Mouse (Mus musculus) megakaryocyte-erythroid progenitor cell, adult 5-6 weeks (primary cell): Measurements from ENCODE around the gene Stpg1. TPM values are rescaled to one million over a fixed set of nuclear protein-coding genes. Genes with fewer than 3 reads are reported as not detected.

Experiments used
- ATAC-seq: replicated peaks from 2 replicates; pipeline ENCODE4 v1.8.0; 2016; ENCODE audit warnings: mild to moderate bottlenecking, inconsistent platforms; ENCODE audit not compliant: severe bottlenecking, poor library complexity, low FRiP score, low TSS enrichment
- total RNA-seq, 2 experiments: library from RNA; stranded (forward) in 1 of 2; stranded (reverse) in 1 of 2; fragments of 200-1000, 215-1000 nt in 1 of 2; fragments of >200 nt in 1 of 2; fragmentation: Nextera tagmentation in 1 of 2; gene quantifications; 2 replicates each; pipeline ENCODE4 v1.2.3; 2014 to 2017

The Stpg1 gene
- total RNA-seq, 2 experiments from 2014 or later: not detected

DNA sequence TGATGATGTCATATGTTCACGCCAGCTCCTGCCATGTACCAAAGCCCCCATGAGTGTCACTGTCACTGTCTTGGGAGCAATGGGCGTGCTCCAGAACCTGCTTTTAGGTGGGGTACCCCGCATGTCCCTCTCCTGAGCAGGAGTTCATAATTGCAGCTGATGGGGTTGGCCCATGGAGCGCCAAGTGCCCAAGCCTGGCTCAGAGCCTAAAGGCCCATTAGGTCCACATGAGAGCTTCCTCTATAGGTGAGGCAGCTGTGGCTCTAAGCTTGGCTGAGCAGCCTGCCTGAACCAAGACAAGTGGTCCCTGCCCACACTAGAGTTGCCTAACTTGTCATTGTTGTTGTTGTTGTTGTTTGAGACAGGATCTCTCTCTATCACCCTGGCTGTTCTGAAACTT is 52.2 kb downstream of the Stpg1 start:
- ATAC-seq: no peak

DNA sequence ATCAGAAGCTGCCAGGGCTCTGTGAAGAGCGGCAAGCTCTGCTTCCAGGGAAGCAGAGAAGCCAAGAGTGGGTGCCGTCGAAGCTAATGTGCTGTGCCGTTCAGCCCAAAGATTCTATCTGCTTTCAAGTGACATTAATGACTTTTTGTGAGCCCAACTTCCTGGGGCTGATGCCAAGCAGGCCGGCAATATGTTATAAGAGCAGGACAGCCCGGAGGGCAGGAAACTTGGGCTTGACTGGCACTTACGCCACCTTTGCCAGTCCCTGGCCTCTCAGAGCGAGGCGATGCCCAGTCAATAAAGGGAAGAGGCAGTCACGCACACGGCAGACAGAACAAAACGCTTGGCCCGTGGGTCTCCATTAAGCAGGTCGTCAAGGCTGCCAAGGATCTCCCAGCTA is 53.0 kb downstream of the Stpg1 start:
- no peak for ATAC-seq

DNA sequence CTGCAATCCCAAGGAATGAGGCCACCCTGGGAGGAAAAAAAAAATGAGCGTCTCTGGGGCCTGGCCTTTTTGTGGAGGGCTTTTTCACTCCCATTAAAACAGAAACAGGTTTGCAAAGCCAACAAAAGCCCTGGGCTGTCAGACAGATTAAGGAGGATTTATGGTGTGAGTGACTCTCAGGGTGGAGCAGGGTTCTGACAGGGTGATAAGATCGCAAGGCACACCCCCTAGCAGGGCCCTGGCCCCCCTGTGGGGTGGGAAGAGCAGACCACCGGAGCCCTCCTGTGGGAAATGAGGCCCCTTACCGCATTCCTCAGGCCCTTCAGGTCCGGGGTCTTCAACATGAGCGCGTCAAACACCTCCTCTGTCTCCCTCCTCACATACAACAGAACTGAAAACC is 53.5 kb downstream of the Stpg1 start:
- ATAC-seq: no peak

DNA sequence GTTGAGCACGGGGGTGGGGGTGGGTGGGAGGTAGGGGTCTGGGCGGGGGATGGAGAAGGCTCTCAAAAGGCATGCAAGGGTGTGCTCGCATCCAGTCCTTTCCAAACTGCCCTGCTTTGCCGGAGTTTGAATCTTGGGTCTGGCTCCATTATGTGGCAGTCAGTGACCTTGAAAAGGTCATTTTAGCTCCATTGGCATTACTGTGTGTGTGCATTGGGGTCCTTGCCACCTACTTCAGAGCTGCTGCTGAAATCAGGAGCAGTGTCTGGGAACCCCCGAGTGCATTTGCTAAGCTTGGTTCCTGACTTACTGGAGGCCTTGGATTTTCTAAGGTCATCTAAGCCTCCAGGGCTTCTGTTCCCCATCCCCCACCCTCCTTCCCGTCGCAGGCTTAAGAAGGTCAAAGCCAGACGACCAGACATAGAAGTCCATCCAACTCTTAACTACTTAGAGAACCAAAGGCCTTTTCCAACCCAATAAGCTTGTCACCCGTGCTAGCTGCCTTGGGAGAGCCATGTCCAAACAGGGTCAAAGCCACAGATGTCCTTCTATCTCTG is 54.0 kb downstream of the Stpg1 start:
- no peak for ATAC-seq

DNA sequence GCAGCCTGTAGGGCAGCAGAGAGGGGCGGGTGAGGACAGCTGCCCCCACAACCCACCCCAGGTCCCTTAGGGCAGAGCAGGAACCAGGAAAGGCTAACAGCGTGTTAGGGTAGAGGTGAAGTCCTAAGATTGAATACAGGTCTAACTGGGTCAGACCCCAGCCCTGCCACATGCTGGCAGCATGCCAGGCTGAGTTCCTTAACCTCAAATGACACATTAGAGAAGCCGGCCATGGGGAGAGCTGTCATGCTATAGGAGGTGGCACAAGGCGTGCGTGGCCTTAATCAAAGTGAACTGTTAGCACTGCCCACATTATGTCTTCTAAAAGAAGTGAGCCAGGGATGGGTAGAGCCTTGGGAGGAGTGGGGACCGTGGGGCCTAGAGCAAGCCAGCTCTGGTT is 54.7 kb downstream of the Stpg1 start:
- ATAC-seq: no peak

DNA sequence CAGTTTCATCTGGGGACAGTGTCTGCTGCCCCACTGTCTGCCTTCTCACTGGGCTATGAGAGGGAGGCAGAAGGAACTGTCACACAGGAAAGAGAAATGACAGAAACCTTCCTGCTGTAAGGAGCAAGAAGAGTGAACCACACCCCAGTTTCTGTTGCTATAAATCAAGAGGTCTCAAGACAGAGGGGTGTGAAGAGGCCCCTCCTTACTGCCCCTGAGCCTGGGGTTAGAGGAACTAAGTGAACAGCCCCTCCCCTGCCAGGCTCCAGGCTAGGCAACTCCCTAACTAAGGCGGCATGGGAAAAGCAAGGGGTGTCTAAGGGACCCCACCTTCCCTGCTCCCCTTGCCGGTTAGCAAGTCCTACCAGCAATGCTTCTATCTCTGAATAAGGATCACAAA is 69.2 kb downstream of the Stpg1 start:
- ATAC-seq: no peak

DNA sequence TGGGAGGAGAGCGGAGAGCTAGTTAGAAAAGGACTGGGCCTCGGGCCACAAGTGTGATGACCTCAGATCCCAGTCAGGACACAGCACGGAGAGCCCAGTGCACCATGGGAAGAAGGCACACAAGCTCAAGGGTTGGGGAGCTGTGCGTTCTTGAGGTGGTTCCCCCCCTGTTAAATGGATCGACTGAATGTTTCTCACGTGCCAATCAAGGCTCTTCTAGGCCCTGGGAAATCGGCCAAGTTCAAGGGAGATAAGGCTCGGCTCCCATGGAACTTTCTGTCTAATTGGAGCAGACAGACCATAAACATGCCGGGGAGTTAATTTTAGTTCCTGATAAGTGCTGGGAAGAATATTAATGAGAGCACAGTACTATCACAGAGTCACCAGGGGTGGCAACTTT is 70.8 kb downstream of the Stpg1 start:
- ATAC-seq: peak; percentile 68

DNA sequence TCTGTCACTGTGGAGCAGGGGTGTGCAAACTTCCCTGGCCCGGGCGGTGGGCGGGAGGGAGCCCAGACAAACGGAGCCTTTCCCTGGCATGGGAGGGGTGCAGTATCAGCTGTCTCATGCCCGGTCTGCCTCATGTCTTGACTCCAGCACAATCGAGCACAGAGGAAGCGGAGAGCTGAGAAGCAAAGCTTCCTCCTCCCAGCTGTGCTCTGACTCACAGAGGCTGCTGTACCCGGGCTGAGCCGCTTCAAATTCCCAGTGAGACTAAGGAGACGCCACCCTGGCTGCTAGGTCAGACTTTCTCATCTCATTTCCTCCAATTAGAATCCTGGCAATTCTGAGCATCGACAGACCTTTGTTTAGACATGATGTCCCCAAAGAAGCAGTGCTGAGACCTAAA is 72.5 kb downstream of the Stpg1 start:
- no peak for ATAC-seq

DNA sequence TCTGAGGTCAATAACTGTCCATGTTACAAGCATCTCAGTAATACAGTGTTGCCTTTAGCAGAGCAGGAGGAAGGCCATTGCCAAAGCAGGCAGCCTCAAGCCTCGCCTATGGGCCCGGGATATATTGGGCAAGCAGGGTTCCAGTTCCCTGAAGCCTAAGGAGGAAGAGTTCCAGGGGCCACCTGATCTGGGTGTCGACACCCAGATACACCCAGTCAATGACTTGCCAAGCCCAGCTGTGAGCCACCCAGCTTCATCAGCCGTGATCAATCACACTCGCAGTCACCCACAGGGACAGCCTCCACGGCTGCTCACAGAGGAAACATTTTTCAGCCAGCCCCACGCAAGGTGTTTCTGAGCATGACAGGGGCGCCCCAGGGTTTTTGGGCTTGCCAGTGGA is 72.9 kb downstream of the Stpg1 start:
- no peak for ATAC-seq

DNA sequence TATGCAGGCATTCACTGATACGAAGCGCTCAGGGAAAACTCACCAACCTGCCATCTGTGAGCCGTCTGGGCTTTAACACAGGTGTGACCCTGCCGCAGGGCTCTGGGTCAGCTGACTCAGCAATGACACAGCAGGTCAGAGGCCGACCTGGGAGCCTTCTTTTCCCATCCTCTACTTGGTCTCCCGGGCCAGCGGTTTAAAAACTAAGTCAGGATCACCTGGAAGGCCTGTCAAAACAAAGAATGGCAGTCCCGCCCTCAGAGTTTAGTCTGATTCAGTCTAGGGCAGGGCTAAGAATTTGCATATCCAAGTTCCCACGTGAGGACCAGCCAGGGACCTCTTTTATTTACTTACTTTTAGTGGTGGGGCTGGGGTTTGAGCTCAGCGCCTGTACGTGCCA is 74.6 kb downstream of the Stpg1 start:
- ATAC-seq: no peak

DNA sequence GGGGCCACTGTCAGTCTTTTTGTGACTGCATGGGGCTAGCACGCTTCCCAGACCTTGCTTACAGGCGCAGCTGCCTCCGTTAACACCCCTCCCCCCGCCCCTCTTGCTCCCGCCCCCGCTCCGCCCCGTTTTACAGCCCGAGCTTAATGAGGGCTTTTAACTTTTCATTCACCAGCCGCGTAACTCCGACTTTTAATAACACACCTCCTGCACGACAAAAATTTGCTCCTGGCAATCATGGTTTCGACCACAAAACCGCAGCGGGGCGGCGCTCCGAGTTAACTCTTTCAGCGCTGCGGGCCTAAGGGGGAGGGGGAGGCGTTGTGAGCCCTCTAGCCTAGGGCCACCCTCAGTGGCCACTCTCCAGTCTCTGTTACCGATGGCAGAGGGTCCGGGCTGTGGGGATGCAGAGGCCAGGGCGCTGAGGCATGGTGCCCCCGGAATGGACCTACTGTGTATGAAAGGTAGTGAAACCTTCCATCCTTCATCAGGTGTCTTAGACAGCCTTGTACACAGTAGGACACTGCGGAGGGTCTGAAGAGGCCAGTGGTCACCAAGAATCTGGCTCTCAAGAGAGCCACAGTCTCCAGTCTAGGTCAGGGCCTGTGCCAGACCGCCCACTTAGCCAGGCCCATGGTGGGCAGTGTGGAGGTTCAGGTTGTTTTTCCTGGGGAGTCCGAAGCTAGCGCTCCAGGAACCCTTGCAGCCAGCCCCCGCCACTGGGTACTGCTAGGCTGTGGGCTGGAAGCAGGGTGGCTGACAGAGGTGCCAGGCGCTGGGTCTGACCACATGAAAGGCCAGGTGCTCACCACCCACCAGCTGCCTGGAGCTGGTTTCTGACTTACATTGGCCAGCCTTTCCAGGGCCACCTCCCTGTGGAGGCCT is 75.8 kb downstream of the Stpg1 start:
- ATAC-seq: no peak

DNA sequence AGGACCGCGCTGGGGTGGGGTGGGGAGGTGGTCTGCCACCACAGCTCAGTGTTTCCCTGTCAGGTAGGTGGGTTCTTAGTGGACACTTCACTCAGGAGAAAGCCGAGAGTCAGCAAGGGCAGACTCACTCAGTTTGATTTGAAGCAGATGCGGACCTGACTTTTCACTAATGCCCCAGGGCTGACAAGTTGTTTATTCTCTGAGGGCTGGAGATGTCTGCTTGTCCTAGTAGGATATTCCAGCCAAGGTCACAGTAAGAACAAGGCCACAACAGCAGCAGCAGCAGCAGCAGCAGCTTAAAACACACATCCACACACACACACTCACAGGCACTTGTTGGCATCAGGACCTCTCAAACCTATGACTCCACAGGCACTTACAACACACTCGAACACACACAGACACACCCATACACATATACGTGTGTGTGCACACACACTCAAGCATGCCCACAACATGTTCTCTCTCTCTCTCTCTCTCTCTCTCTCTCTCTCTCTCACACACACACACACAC is 76.5 kb downstream of the Stpg1 start:
- no peak for ATAC-seq

DNA sequence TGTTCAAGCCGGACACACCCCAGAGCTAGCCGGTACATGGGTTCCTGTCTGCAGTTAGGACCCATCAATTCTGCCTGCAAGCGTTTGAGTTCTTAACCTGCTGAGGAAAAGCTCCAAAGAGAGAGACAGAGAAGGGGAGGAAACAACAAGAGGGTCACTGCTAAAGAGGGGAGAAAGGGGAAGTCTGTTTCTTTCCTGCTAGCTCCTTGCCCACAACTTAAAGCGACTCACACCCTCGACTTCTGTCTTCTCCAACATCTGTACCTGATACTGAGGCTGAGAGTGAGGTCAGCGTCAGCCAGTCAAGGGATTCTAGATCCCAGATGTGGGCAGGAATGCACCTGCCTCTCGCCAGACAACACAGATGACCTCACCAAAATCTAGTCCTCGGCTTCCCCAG is 77.7 kb downstream of the Stpg1 start:
- no peak for ATAC-seq

DNA sequence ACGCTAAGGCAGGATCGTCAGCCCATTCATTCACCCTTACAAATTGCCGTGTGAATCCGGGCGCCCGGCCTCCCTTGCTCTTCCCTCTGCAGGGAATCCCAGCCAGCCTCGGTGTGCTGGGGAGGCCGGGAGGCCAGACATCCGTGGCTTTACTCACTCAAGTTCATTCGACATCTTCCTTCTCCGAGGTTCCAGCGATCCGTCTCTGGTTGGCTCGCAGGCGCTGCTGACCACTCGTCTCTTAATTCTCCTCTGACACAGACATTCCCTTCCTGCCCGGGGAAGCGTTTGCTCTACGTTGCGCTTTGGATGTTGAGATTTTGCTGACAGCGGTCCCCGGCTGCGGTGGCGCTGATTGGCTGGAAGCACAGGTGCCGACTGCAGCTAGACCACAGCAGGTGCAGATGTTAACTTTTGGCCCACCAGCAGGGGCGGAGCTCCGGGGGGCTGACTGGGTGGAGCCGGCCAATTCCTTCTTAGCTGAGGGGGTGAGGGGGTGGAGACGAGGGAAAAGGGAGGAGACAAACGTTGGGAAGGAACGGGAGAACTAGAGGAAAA is 78.7 kb downstream of the Stpg1 start, which contains the start of gene Grhl3:
Gene Grhl3 (minus strand): TSS at position 380 of the 558 bp plus-strand sequence.
- no peak for ATAC-seq

DNA sequence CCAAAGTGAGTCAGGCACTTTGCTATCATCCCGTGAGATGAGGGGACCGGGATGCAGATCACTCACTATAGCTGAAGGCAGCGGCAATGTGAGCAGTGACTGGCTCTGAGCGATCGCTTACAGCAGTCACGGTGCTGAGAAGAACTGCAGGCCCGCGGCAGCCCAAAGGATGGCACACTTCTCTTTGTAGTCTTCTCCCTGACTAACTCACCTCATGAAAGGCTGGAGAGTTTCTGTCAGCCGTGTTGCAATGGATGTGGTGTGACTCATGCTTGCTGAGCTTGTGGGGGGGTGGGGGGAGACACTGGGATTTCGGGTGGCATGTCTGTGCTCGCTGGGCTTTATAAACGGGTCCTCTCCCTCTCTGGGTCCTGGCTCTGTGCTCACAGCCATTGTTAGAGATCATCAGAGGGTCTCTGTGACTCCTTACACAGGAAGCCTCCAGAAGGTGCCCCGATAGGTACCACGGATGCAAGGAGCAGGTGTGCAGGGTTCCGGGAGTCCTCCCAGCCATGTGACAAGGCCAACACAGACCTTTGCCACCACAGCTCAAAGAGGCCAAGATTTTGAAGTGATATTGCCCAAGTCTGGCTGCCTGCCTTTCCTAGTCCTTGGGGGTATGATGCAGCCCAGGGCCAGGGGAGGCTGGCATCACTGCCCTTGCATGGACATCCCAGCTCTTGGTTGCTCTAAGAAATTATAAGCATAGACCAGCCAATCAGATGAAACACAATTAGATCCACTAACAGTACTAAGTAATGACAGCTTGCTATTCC is 81.0 kb downstream of the Stpg1 start:
- ATAC-seq: no peak

DNA sequence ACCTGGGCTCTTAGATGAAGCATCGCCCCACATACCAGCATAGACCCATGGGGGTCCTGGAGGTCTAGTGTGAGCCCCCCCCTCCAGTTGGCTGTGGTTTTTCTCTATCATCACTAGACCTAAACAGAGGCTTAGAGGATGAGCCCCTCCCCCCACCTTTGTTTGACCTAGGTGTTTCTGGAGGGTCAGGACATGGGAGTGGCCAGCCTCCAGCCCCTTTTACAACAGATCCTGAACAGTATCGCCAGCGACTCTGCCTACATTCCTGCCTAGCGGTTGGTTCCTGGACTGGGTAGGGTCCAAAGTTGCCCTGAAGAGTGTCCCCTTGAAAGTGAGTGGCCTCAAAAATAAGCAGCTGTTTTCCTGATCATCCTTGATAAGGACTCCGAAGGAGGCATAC is 83.9 kb downstream of the Stpg1 start:
- ATAC-seq: no peak

DNA sequence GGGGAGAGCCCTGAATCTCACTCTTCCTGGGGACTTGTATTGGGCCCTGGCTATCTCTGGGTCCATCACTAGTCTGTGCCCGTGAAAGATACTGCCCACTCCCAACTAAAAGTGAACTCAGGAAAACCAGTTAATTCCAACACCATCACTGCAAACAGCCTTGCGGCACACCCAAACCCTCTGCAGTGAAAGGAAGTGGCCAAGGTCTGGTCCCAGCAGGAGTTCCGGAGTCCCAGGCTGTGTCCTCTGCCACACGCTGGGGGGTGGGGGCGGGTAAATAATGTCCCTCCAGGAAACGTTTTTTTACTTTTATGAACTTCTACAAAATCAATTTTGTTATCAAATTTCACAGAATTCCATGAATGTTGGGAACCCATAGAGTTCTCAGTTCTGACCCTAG is 85.1 kb downstream of the Stpg1 start:
- no peak for ATAC-seq

DNA sequence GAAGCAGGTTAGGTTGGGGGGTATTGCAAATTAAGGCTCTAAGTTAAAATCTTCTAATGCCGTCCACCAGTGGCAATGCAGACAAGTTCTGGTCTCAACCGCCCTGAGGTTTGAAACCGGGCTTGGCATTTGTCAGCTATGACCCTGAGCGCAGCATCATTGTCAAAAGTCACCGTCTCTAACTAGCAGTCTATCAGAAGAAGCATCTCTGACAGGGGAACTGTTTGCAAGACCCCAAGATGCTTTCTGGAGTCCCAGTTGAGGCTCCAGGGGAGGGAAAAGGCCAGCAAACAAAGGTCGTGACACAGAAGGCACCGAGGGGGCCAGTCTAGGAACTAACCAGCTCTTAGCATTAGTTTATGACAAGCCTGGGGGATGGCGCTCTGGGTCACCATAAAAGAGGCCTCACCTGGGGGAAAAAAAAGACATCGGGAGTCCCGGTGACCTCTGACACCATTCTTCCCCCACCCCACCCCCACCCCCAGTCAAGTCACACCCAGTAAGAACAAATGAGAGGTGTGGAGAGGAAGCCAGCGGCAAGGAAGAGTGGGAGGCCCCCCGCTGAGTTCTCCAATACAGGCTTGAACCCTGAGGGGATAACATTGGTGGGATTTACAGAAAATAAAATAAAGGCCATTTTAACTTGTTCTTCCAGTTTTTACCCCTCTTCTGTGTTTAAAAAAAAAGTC is 86.8 kb downstream of the Stpg1 start:
- ATAC-seq: no peak

DNA sequence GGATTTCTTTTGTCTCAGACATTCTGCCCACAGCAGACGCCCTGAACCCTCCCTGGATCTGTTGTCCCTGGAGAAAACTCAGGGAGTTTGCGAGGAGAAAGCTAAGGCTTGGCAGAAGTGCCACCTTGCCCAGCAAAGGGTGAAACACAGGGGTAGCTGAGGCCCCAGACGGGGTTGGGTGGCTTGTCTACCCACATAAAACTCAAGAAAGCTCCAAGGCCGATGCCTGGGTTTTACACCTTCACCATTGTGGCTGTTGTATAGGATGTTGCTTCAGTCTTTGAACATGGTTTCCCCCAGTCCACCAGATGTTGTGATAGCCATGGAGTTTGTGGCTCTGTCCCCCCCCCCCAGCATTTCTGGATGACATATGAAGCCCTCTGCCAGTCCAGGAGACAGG is 90.2 kb downstream of the Stpg1 start:
- no peak for ATAC-seq
